Mouse (Mus musculus) embryonic facial prominence, embryonic 15.5 days (tissue): Measurements from ENCODE around the gene 1700028J19Rik. TPM values are rescaled to one million over a fixed set of nuclear protein-coding genes. Genes with fewer than 3 reads are reported as not detected.
"Not testable (repeated sequence)": the region's sequence is repeated elsewhere in the genome, so short reads cannot be mapped to it uniquely, and the experiment has no call there.

ENCODE experiments used
- ATAC-seq: fragments of 200-750 bp; cut with Nextera tagmentation; 2 replicates; pipeline ENCODE4 v1.8.0; 2017; ENCODE audit warnings: low read depth, moderate TSS enrichment; ENCODE audit not compliant: insufficient number of reproducible peaks, low FRiP score, low TSS enrichment
- H3K27ac ChIP-seq: fragments of 300-500 bp; sonication (generic); replicated peaks from 2 replicates; pipeline ENCODE4 v1.5.1; 2015; ENCODE audit warnings: mild to moderate bottlenecking, inconsistent platforms
- H3K27me3 ChIP-seq: fragments of 300-500 bp; sonication (generic); 2 replicates; pipeline ENCODE4 v1.6.1; 2015; ENCODE audit warnings: inconsistent platforms
- H3K36me3 ChIP-seq: fragments of 300-500 bp; sonication (generic); 2 replicates; pipeline ENCODE4 v1.6.1; 2015; ENCODE audit warnings: mild to moderate bottlenecking, inconsistent platforms
- H3K4me1 ChIP-seq: fragments of 300-500 bp; sonication (generic); 2 replicates; pipeline ENCODE4 v1.6.1; 2015; ENCODE audit warnings: inconsistent platforms
- H3K4me2 ChIP-seq: fragments of 300-500 bp; sonication (generic); replicated peaks from 2 replicates; pipeline ENCODE4 v1.6.1; 2015; ENCODE audit warnings: mild to moderate bottlenecking, inconsistent platforms
- H3K4me3 ChIP-seq: fragments of 300-500 bp; sonication (generic); replicated peaks from 2 replicates; pipeline ENCODE4 v1.5.1; 2015; ENCODE audit warnings: mild to moderate bottlenecking, inconsistent platforms
- H3K9ac ChIP-seq: fragments of 300-500 bp; sonication (generic); 2 replicates; pipeline ENCODE4 v1.6.1; 2015; ENCODE audit warnings: inconsistent platforms
- H3K9me3 ChIP-seq: fragments of 300-500 bp; sonication (generic); replicated peaks from 2 replicates; pipeline ENCODE4 v1.6.1; 2016; ENCODE audit warnings: inconsistent platforms
- WGBS: fragments of 180-500 bp; shearing (Covaris S2); methylation state at CpG from one replicate; pipeline ENCODE4 v1.1.7; 2015; 5-methylcytosine and 5-hydroxymethylcytosine counted together
- polyA plus RNA-seq: library from polyadenylated mRNA; unstranded; fragments of >200 nt; fragmentation: Nextera tagmentation; extraction: Ambion mirVana; gene quantifications from 2 replicates; pipeline ENCODE4 v1.2.1, GENCODE M21; 2015

Gene 1700028J19Rik
- polyA plus RNA-seq, 1 experiment from 2014 or later: 1.3 TPM

- Histone ChIP-seq H3K27ac (no peak overlapping the region), H3K4me1 (no peaks in the 10 kb centered on the region), H3K9ac (no peak overlapping the region), H3K27me3 (no peaks in the 10 kb centered on the region), H3K9me3 (no peaks in the 10 kb centered on the region), H3K4me2 (no peak overlapping the region), H3K4me3 (no peak overlapping the region), H3K36me3 (no peaks in the 10 kb centered on the region)
- WGBS: 76% methylated on average over 3 of the region's 3 CpGs
- no peak for ATAC-seq
Measured at GRCm38 (mm10) chr7:44208307-44208706, 38.2 kb downstream of the 1700028J19Rik start.

GRCm38 (mm10) chr7:44207135-44207534 lies 39.4 kb downstream of the 1700028J19Rik start, which contains the start of gene Klk1b4:
TSS of gene Klk1b4 (plus strand) at chr7:44207435.
- H3K27me3 ChIP-seq, H3K4me2 ChIP-seq, H3K36me3 ChIP-seq, H3K4me1 ChIP-seq, H3K9me3 ChIP-seq, ATAC-seq, H3K27ac ChIP-seq, H3K9ac ChIP-seq, H3K4me3 ChIP-seq: not testable (repeated sequence)
- 48% methylated on average over 3 of the region's 3 CpGs for WGBS

GRCm38 (mm10) chr7:44197891-44198290 lies 48.6 kb downstream of the 1700028J19Rik start, which contains the start of gene Klk1b3:
TSS of gene Klk1b3 (plus strand) at chr7:44198191.
- Histone ChIP-seq H3K4me1 (no peaks in the 10 kb centered on the region), H3K36me3 (no peaks in the 10 kb centered on the region), H3K27me3 (no peaks in the 10 kb centered on the region), H3K9me3 (no peaks in the 10 kb centered on the region), H3K9ac (no peak within 1 kb of the TSS), H3K27ac (no peak within 1 kb of the TSS), H3K4me2 (no peak within 1 kb of the TSS), H3K4me3 (no peak within 1 kb of the TSS)
- ATAC-seq: no peak
- 65% methylated on average over 3 of the region's 3 CpGs for WGBS

- H3K4me1 ChIP-seq, H3K4me2 ChIP-seq, H3K9me3 ChIP-seq, H3K27me3 ChIP-seq, H3K36me3 ChIP-seq, H3K27ac ChIP-seq, H3K4me3 ChIP-seq, H3K9ac ChIP-seq, ATAC-seq: not testable (repeated sequence)
- 89% methylated on average over 1 of the region's 1 CpGs for WGBS
Measured at GRCm38 (mm10) chr7:44193466-44193865, 53.0 kb downstream of the 1700028J19Rik start.

- H3K4me1 ChIP-seq, H3K36me3 ChIP-seq, H3K27me3 ChIP-seq, H3K4me2 ChIP-seq, ATAC-seq, H3K27ac ChIP-seq, H3K4me3 ChIP-seq, H3K9ac ChIP-seq, H3K9me3 ChIP-seq: not testable (repeated sequence)
Measured at GRCm38 (mm10) chr7:44187936-44188335, 58.6 kb downstream of the 1700028J19Rik start, which contains the start of gene Klk1b24. TSS of gene Klk1b24 (plus strand) at chr7:44188236.

GRCm38 (mm10) chr7:44186516-44186915 lies 60.0 kb downstream of the 1700028J19Rik start:
- H3K27me3 ChIP-seq, ATAC-seq, H3K9me3 ChIP-seq, H3K4me1 ChIP-seq, H3K9ac ChIP-seq, H3K4me2 ChIP-seq, H3K36me3 ChIP-seq, H3K4me3 ChIP-seq, H3K27ac ChIP-seq: not testable (repeated sequence)
- WGBS: 61% methylated on average over 8 of the region's 8 CpGs

Other genes with a start within 250 kb of the 1700028J19Rik start
- gene Klk1b26, start 234.5 kb downstream of the 1700028J19Rik start, polyA plus RNA-seq: 0.27 and 0.39 TPM in 2 replicates
- not detected in 2 replicates for gene Klk1b27, start 194.4 kb downstream of the 1700028J19Rik start, polyA plus RNA-seq
- gene Klk1b21, start 144.4 kb downstream of the 1700028J19Rik start, polyA plus RNA-seq: not detected in 2 replicates
- not detected in 2 replicates for gene Klk1b22, start 134.0 kb downstream of the 1700028J19Rik start, polyA plus RNA-seq
- gene Klk1b16, start 109.9 kb downstream of the 1700028J19Rik start, polyA plus RNA-seq: not detected in 2 replicates
- gene Klk1b24, start 58.5 kb downstream of the 1700028J19Rik start, polyA plus RNA-seq: not detected in 2 replicates
- gene Klk1b3, start 48.5 kb downstream of the 1700028J19Rik start, polyA plus RNA-seq: not detected in 2 replicates
- gene Klk1b4, start 39.3 kb downstream of the 1700028J19Rik start, polyA plus RNA-seq: not detected in 2 replicates
- not detected in 2 replicates for gene Klk1b5, start 30.8 kb downstream of the 1700028J19Rik start, polyA plus RNA-seq
- gene Klk1, start 21.3 kb downstream of the 1700028J19Rik start, polyA plus RNA-seq: not detected in 2 replicates
- 0.24 TPM in 1 of 2 replicates, not detected in the other for gene Gm36864, start 10.5 kb downstream of the 1700028J19Rik start, polyA plus RNA-seq
- 151 and 162 TPM in 2 replicates for gene 2410002F23Rik, start within 50 bp of the 1700028J19Rik start, polyA plus RNA-seq
- 0.23 and 0.30 TPM in 2 replicates for gene Acp4, start 10.7 kb upstream of the 1700028J19Rik start, polyA plus RNA-seq
- gene Gm15517, start 14.8 kb upstream of the 1700028J19Rik start, polyA plus RNA-seq: not detected in 2 replicates
- 26.1 and 28.1 TPM in 2 replicates for gene Clec11a, start 60.2 kb upstream of the 1700028J19Rik start, polyA plus RNA-seq
- 3.7 and 6.1 TPM in 2 replicates for gene Shank1, start 63.6 kb upstream of the 1700028J19Rik start, polyA plus RNA-seq
- gene Syt3, start 137.4 kb upstream of the 1700028J19Rik start, polyA plus RNA-seq: 2.7 and 3.4 TPM in 2 replicates
- gene 1700008O03Rik, start 139.1 kb upstream of the 1700028J19Rik start, polyA plus RNA-seq: 1.4 and 1.5 TPM in 2 replicates
- 1.3 TPM in 2 replicates for gene Lrrc4b, start 182.3 kb upstream of the 1700028J19Rik start, polyA plus RNA-seq
- gene Aspdh, start 218.7 kb upstream of the 1700028J19Rik start, polyA plus RNA-seq: 0.20 and 0.81 TPM in 2 replicates
- gene Josd2, start 221.3 kb upstream of the 1700028J19Rik start, polyA plus RNA-seq: 121 and 124 TPM in 2 replicates
- gene Emc10, start 249.8 kb upstream of the 1700028J19Rik start, polyA plus RNA-seq: 140 and 149 TPM in 2 replicates
- 12.0 and 14.7 TPM in 2 replicates for gene Fam71e1, start 249.9 kb upstream of the 1700028J19Rik start, polyA plus RNA-seq